Mouse (Mus musculus) midbrain, embryonic 10.5 days (tissue): ENCODE measurements around the gene Creb5. TPM values are rescaled to one million over a fixed set of nuclear protein-coding genes. Genes with fewer than 3 reads are reported as not detected.
"Not testable (repeated sequence)": the region's sequence is repeated elsewhere in the genome, so short reads cannot be mapped to it uniquely, and the experiment has no call there.

Experiments
- DNase-seq: peaks from one replicate; pipeline ENCODE4 v3.0.0-alpha.2; 2017; ENCODE audit warnings: low spot score
- H3K27ac ChIP-seq: fragments of 300-500 bp; sonication (generic); replicated peaks from 2 replicates; pipeline ENCODE4 v1.5.1; 2016; ENCODE audit warnings: mild to moderate bottlenecking
- H3K27me3 ChIP-seq: fragments of 300-500 bp; sonication (generic); 2 replicates; pipeline ENCODE4 v1.6.1; 2016; ENCODE audit warnings: low read depth, mild to moderate bottlenecking; ENCODE audit not compliant: poor library complexity, severe bottlenecking
- H3K36me3 ChIP-seq: fragments of 300-500 bp; sonication (generic); 2 replicates; pipeline ENCODE4 v1.6.1; 2016; ENCODE audit warnings: mild to moderate bottlenecking, moderate library complexity
- H3K4me1 ChIP-seq: fragments of 300-500 bp; sonication (generic); 2 replicates; pipeline ENCODE4 v1.6.1; 2016
- H3K4me3 ChIP-seq: fragments of 300-500 bp; sonication (generic); 2 replicates; pipeline ENCODE4 v1.5.1; 2016; ENCODE audit warnings: mild to moderate bottlenecking, moderate library complexity
- H3K9me3 ChIP-seq: fragments of 300-500 bp; sonication (generic); replicated peaks from 2 replicates; pipeline ENCODE4 v1.6.1; 2016; ENCODE audit warnings: mild to moderate bottlenecking
- WGBS: fragments of 180-500 bp; shearing (Covaris S2); methylation state at CpG from one replicate; pipeline ENCODE4 v1.1.7; 2016; 5-methylcytosine and 5-hydroxymethylcytosine counted together
- polyA plus RNA-seq: library from polyadenylated mRNA; unstranded; fragments of >200 nt; fragmentation: Nextera tagmentation; extraction: Ambion mirVana; gene quantifications from 2 replicates; pipeline ENCODE4 v1.2.1, GENCODE M21; 2016

Gene Creb5
- polyA plus RNA-seq, 1 experiment from 2014 or later = 4.8 TPM

GRCm38 (mm10) chr6:53398297-53399140 lies 111.4 kb downstream of the Creb5 start:
- no peak overlapping the region for H3K4me3 ChIP-seq
- H3K4me1 ChIP-seq = peaks cover 29% of the 10 kb centered on the region
- no peak overlapping the region; the same call in 1 of the 2 replicates for H3K27ac ChIP-seq
- WGBS = 54% methylated on average over 18 of the region's 18 CpGs
- H3K27me3 ChIP-seq = no peaks in the 10 kb centered on the region
- H3K9me3 ChIP-seq = no peaks in the 10 kb centered on the region
- no peak for DNase-seq
- H3K36me3 ChIP-seq = no peaks in the 10 kb centered on the region

- 87% methylated on average over 6 of the region's 6 CpGs for WGBS
- peaks cover 9% of the 10 kb centered on the region for H3K4me1 ChIP-seq
- no peaks in the 10 kb centered on the region for H3K27me3 ChIP-seq
- DNase-seq = no peak
- no peaks in the 10 kb centered on the region for H3K9me3 ChIP-seq
- no peak overlapping the region for H3K4me3 ChIP-seq
- H3K27ac ChIP-seq = no peak overlapping the region
- no peaks in the 10 kb centered on the region for H3K36me3 ChIP-seq
These were observed 114.3 kb downstream of the Creb5 start for GRCm38 (mm10) chr6:53401364-53401763.

GRCm38 (mm10) chr6:53402551-53402950 lies 115.5 kb downstream of the Creb5 start:
- H3K4me3 ChIP-seq, H3K27ac ChIP-seq, H3K4me1 ChIP-seq, H3K27me3 ChIP-seq, DNase-seq, H3K9me3 ChIP-seq, H3K36me3 ChIP-seq: not testable (repeated sequence)
- 99% methylated on average over 7 of the region's 7 CpGs for WGBS

DNA sequence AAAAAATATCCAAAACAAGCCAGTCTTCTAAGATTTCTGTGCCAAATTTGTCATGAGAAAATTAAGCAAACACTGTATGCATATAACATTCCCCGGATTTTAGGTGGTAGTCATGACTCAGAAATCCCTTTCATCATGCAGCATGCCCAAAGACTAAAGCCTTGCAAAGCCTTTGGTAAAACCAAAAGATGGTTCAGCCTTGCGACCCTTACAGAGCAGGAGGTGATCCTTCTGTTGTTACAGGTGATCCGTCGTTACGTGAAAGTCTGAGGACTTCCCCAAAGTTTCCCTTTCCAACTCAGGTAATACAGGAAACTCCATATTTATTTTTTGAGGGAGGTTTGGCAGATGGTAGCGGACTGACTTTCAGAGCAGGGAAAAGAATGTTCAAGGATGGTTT lies 122.1 kb downstream of the Creb5 start:
- Histone ChIP-seq H3K27ac (no peak overlapping the region), H3K4me3 (no peak overlapping the region), H3K36me3 (no peaks in the 10 kb centered on the region), H3K9me3 (no peaks in the 10 kb centered on the region), H3K4me1 (0 out of 2 replicates have a peak, but pooled peaks cover 4% of the 10 kb centered on the region), H3K27me3 (no peaks in the 10 kb centered on the region)
- no peak for DNase-seq
- WGBS = 93% methylated on average over 6 of the region's 6 CpGs

DNA sequence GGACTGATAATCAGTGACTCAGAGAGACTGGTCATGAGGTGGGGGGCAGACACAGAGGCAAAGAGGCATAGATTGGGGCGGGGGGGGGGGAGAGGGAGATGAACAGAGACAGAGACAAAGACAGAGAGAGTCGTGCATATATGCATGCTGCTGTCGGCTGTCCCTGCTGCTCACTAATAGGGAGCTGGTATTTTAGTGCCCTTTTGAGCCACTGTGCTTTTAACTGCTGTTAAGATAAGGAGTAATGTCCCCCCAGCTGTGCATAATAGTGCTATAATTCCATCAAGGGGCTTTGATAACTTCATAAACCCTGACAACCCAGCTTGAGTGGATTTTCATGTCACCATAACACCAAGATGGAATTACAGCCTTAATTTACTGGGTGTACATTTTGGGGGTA lies 134.3 kb downstream of the Creb5 start:
- Histone ChIP-seq H3K9me3 (no peaks in the 10 kb centered on the region), H3K27ac (no peak overlapping the region), H3K4me3 (no peak overlapping the region), H3K27me3 (no peaks in the 10 kb centered on the region), H3K36me3 (no peaks in the 10 kb centered on the region), H3K4me1 (no peaks in the 10 kb centered on the region)
- no peak for DNase-seq
- 86% methylated on average over 3 of the region's 3 CpGs for WGBS

DNA sequence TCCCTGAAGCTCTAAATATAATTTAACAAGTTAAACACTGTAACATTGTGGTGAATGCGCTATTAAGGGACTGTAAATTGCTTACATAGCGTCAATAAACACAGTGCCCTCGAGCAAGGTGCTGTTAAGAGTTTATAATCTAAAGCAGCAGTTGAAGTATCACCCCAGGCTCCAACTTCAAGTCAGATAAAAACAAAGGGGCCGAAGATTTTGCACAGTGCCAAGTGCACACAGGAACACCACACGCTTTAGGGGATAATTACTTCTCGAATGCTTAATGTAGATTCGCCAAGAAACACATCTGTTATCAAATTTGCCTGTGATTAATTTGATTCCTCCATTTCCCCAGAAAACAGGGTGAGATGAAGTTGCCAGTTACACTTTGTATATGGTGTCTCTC lies 142.3 kb downstream of the Creb5 start:
- Histone ChIP-seq H3K27me3 (no peaks in the 10 kb centered on the region), H3K4me1 (peaks cover 6% of the 10 kb centered on the region), H3K4me3 (no peak overlapping the region), H3K27ac (no peak overlapping the region), H3K36me3 (no peaks in the 10 kb centered on the region), H3K9me3 (no peaks in the 10 kb centered on the region)
- WGBS = 84% methylated on average over 7 of the region's 7 CpGs
- no peak for DNase-seq

- no peaks in the 10 kb centered on the region for H3K27me3 ChIP-seq
- no peaks in the 10 kb centered on the region for H3K9me3 ChIP-seq
- 65% methylated on average over 4 of the region's 4 CpGs for WGBS
- H3K36me3 ChIP-seq = no peaks in the 10 kb centered on the region
- H3K4me3 ChIP-seq = no peak overlapping the region
- peaks cover 6% of the 10 kb centered on the region for H3K4me1 ChIP-seq
- H3K27ac ChIP-seq = no peak overlapping the region
- DNase-seq = no peak
These were observed 142.8 kb downstream of the Creb5 start for GRCm38 (mm10) chr6:53429891-53430290.

DNA sequence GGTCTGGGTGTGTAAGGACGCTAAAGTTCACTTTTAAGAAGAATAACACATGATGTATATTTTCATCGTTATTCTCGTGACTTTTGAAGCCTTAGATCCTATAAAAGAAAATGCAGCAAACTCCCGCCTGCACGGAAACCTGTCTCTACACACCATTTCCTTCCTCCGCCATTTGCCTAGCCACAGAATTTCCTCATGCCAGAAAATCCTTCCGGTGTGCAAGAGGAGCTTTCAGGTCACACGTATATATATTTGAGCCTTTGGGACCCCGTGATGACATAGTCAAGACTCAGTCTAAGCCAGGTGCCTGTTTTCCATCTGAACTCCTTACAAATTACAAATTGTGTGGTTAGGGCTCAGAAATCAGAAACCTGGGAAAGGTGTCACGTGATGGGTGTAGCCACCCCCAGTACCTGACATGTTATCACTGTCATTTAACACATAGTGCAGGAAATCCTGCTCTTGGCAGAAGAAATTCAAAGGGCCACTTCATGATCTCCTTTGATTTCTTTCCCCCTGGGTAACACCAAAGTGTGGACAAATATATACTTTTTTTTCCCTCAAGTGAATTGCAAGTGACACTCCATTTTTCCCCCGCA lies 158.9 kb downstream of the Creb5 start:
- H3K4me3 ChIP-seq = no peak overlapping the region
- 93% methylated on average over 11 of the region's 11 CpGs for WGBS

DNA sequence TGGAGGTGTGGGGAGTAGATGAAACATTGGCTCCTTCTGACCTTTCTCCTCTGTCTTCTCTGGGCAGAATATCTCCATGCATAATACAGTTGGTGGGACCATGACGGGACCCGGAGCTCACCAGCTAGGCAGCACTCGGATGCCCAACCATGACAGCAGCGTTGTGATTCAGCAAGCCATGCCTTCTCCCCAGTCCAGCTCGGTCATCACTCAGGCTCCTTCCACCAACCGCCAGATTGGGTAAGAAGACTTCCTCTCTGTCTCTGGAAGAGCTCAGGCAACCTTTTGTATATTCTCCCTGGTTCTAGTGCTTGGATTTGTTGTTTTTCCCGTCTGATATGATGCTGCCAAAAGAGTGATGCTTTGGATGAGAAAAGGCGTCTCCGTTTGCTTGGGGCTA lies 160.4 kb downstream of the Creb5 start:
- H3K4me3 ChIP-seq = no peak overlapping the region

More for the DNA sequence above, 158.9 kb downstream of the Creb5 start:
- Histone ChIP-seq H3K9me3 (no peaks in the 10 kb centered on the region), H3K27ac (no peak overlapping the region), H3K27me3 (no peaks in the 10 kb centered on the region), H3K4me1 (peaks cover 7% of the 10 kb centered on the region; the same call in 1 of the 2 replicates), H3K36me3 (no peaks in the 10 kb centered on the region)
- DNase-seq = no peak

DNA sequence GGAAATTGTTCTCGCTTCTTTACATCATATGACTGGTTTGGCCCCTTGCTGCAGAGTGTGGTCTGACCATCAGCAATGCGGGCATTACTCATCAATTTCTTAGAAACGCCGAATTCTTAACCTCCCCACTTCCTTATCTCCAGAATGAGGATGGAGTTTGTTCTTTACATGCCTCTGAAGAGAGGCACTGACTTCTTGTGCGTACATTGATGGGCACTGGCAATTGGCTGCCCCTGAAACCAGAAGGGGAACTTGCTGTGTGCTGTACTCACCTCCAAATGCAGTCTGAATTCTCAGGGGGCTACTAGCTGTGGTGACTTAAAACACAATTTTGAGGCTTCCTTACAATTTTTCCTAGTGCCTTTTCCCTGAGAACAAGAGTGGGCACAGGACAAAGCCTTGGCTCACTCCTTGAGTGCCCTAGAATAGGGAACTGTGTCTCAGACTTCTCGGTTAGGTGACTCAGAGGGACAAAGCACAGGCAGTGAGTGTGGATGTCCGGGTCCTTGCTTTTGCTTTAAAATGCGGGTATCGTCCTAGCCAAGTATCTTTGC lies 161.3 kb downstream of the Creb5 start:
- H3K27me3 ChIP-seq = no peaks in the 10 kb centered on the region
- H3K4me3 ChIP-seq = no peak overlapping the region
- peaks cover 10% of the 10 kb centered on the region; the same call in 1 of the 2 replicates for H3K4me1 ChIP-seq
- 91% methylated on average over 9 of the region's 9 CpGs for WGBS
- no peaks in the 10 kb centered on the region for H3K9me3 ChIP-seq
- no peaks in the 10 kb centered on the region for H3K36me3 ChIP-seq
- DNase-seq = no peak
- H3K27ac ChIP-seq = no peak overlapping the region

More for the DNA sequence above, 160.4 kb downstream of the Creb5 start:
- no peaks in the 10 kb centered on the region for H3K9me3 ChIP-seq
- H3K27me3 ChIP-seq = no peaks in the 10 kb centered on the region
- peaks cover 10% of the 10 kb centered on the region; the same call in 1 of the 2 replicates for H3K4me1 ChIP-seq
- DNase-seq = no peak
- H3K27ac ChIP-seq = no peak overlapping the region
- WGBS = 91% methylated on average over 9 of the region's 9 CpGs
- H3K36me3 ChIP-seq = no peaks in the 10 kb centered on the region

DNA sequence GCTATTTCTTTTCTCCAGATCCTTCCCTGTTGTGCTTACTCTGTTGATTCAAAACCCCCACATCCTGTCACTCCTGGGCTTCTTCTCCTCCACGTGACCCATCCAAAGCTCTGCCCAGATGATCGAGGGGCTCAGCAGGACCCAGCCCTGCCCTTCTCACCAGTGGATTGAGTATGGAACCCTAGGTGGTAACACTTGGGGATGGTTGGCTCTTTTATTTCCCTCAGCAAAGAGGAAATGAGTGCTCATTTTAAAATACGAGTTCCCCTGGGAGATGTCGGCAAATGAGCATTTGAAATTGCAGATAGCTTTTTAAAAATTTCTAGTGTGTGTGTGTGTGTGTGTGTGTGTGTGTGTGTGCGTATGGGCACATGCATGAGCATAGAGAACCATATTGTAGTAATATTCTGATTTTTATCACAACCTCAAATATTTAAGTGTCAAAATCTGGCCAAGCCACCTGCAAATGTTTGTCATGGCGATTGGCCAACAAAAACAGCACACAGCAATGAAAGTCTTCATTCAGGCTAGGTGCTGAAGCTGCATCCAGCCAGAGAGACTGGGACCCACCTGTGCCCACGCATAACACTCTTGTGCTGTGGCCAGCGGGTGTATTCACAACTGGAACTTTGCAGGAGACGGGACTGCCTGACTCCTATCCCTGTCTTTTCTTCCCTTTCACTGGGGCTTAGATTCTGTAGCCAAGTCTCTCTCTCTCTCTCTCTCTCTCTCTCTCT lies 162.5 kb downstream of the Creb5 start:
- Histone ChIP-seq H3K9me3 (no peaks in the 10 kb centered on the region), H3K27ac (no peak overlapping the region), H3K4me3 (no peak overlapping the region), H3K36me3 (no peaks in the 10 kb centered on the region), H3K4me1 (peaks cover 10% of the 10 kb centered on the region; the same call in 1 of the 2 replicates), H3K27me3 (no peaks in the 10 kb centered on the region)
- WGBS = 79% methylated on average over 9 of the region's 9 CpGs
- DNase-seq = no peak

DNA sequence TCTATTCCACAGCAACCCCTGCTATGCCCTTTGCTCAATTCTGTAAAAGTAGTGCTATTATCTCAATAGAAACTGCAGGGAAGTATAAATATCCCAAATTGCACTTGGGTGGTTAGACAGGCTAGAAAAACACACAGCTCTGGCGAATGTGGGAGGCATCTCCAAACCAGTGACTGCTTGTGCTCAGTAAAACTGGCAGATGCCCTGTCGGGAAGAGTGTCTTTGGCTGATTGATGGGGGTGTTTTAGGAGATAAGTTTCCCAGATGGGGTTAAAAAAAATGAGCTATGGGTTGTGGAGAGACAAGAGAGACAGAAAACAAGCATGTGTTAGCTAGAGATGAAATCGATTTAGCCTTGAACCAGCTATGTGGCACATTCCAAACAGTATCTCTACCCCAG lies 163.4 kb downstream of the Creb5 start:
- H3K4me3 ChIP-seq = no peak overlapping the region
- H3K9me3 ChIP-seq = no peaks in the 10 kb centered on the region
- no peaks in the 10 kb centered on the region for H3K27me3 ChIP-seq
- no peak overlapping the region for H3K27ac ChIP-seq
- 82% methylated on average over 3 of the region's 3 CpGs for WGBS
- peaks cover 10% of the 10 kb centered on the region; the same call in 1 of the 2 replicates for H3K4me1 ChIP-seq
- no peaks in the 10 kb centered on the region for H3K36me3 ChIP-seq
- no peak for DNase-seq
